ENCODE assay signal across 18 mouse cellular contexts in genomic region chr5:37052846-37053245, GRCm38 (mm10). TPM values are rescaled to one million over a fixed set of nuclear protein-coding genes. Genes with fewer than 3 reads are reported as not detected.
DNase-seq lines count a peak whose midpoint lies in the region; ATAC-seq and TF ChIP-seq lines count a peak whose summit lies in the region.
"Had no signal": no experiment of that assay in that cellular context is flagged by ENCODE, and none has a peak within 500 bp of the region (broad histone marks: within the 10 kb centered on the region; RNA-seq: fewer than 3 reads in every experiment).

No protein-coding gene starts in this region.

- no peak overlapping the region for H3K4me2 ChIP-seq in hindbrain, postnatal 0 days (ENCODE audit: low read depth, low read length)
- no peak overlapping the region for H3K4me2 ChIP-seq in hindbrain, embryonic 11.5 days (replicated peaks; ENCODE audit: low read depth, low read length)
- H3K4me2 ChIP-seq in myocyte (ENCODE audit: low read depth), result peak overlapping the region; percentile 6
- H3K4me2 ChIP-seq: heart, embryonic 13.5 days; liver, embryonic 11.5 days; lung, embryonic 15.5 days had no signal

- no peak for TF ChIP-seq CTCF in hindbrain, postnatal 0 days (IDR thresholded peaks at IDR 0.05; ENCODE audit: low read depth)

- peak; percentile 61 for DNase-seq in hindbrain, postnatal 0 days (ENCODE audit: low spot score)
- DNase-seq in hindbrain, embryonic 11.5 days (ENCODE audit: low spot score), result no peak
- DNase-seq in right cerebral cortex, postnatal 14 days, result peak; percentile 50
- no peak for DNase-seq in right cerebral cortex, postnatal 4 days
- DNase-seq in cerebellum, adult 18-20 months, result peak; percentile 55 to 64
- DNase-seq in spleen, postnatal 10 days (ENCODE audit: low spot score in 2 of 2), result no peak
- no peak for DNase-seq in heart, embryonic 10.5 days (ENCODE audit: low spot score)
- DNase-seq: kidney, postnatal 25 days had no signal

- H3K4me3 ChIP-seq in hindbrain, postnatal 0 days (ENCODE audit: low read length), result no peak overlapping the region
- no peak overlapping the region for H3K4me3 ChIP-seq in hindbrain, embryonic 11.5 days (ENCODE audit: low read depth, low read length)
- no peak overlapping the region for H3K4me3 ChIP-seq in myocyte
- H3K4me3 ChIP-seq in heart, embryonic 10.5 days, result no peak overlapping the region
- H3K4me3 ChIP-seq: erythroblast, embryonic 14.5 days; heart, embryonic 13.5 days; lung, embryonic 15.5 days had no signal

- 0 out of 2 replicates have a peak, but pooled peaks cover 9% of the 10 kb centered on the region for H3K4me1 ChIP-seq in hindbrain, postnatal 0 days (ENCODE audit: insufficient read depth, low read length)
- no peaks in the 10 kb centered on the region for H3K4me1 ChIP-seq in hindbrain, embryonic 11.5 days (replicated peaks; ENCODE audit: control insufficient read depth, insufficient read depth, low read length)
- peaks cover 7% of the 10 kb centered on the region; the same call in 1 of the 2 replicates for H3K4me1 ChIP-seq in heart, embryonic 10.5 days

- H3K9ac ChIP-seq in hindbrain, postnatal 0 days (replicated peaks; ENCODE audit: low read length), result no peak overlapping the region
- no peak overlapping the region for H3K9ac ChIP-seq in hindbrain, embryonic 11.5 days (ENCODE audit: low read depth, low read length)
- H3K9ac ChIP-seq: heart, embryonic 13.5 days; lung, embryonic 15.5 days had no signal

- H3K36me3 ChIP-seq in hindbrain, postnatal 0 days (ENCODE audit: insufficient read depth, low read length), result no peaks in the 10 kb centered on the region
- no peaks in the 10 kb centered on the region for H3K36me3 ChIP-seq in hindbrain, embryonic 11.5 days (ENCODE audit: control insufficient read depth, insufficient read depth, low read length)
- H3K36me3 ChIP-seq in myocyte (ENCODE audit: control insufficient read depth, insufficient read depth), result no peaks in the 10 kb centered on the region
- no peaks in the 10 kb centered on the region for H3K36me3 ChIP-seq in heart, embryonic 10.5 days
- H3K36me3 ChIP-seq: heart, embryonic 13.5 days; lung, embryonic 15.5 days had no signal

- TF ChIP-seq POLR2A in myocyte (IDR thresholded peaks at IDR 0.05; ENCODE audit: insufficient read length, low read depth), result no peak

- no peak overlapping the region for H3ac ChIP-seq in myocyte (ENCODE audit: control insufficient read depth, insufficient read length)

- no peak for ATAC-seq in hindbrain, postnatal 0 days
- no peak for ATAC-seq in hindbrain, embryonic 11.5 days (ENCODE audit: low FRiP score)
- ATAC-seq: CD4-positive, CD25-positive, alpha-beta regulatory T cell, adult 4 months had no signal

- 54% methylated on average over 5 of the region's 5 CpGs for WGBS in hindbrain, postnatal 0 days
- 85% methylated on average over 5 of the region's 5 CpGs for WGBS in hindbrain, embryonic 11.5 days
- 78% methylated on average over 5 of the region's 5 CpGs for WGBS in heart, embryonic 10.5 days

- H3K27me3 ChIP-seq in hindbrain, postnatal 0 days (ENCODE audit: insufficient read depth, low read length), result no peaks in the 10 kb centered on the region
- H3K27me3 ChIP-seq in hindbrain, embryonic 11.5 days (ENCODE audit: control insufficient read depth, insufficient read depth, low read length), result no peaks in the 10 kb centered on the region
- peaks cover 25% of the 10 kb centered on the region for H3K27me3 ChIP-seq in myocyte (ENCODE audit: control insufficient read depth, insufficient read depth, insufficient read length)
- H3K27me3 ChIP-seq in heart, embryonic 10.5 days (ENCODE audit: insufficient read depth, poor library complexity, severe bottlenecking), result no peaks in the 10 kb centered on the region
- H3K27me3 ChIP-seq: lung, embryonic 15.5 days had no signal

- no peaks in the 10 kb centered on the region for H3K9me3 ChIP-seq in hindbrain, postnatal 0 days (ENCODE audit: low read length)
- H3K9me3 ChIP-seq in hindbrain, embryonic 11.5 days (ENCODE audit: control insufficient read depth, low read length), result no peaks in the 10 kb centered on the region
- no peaks in the 10 kb centered on the region for H3K9me3 ChIP-seq in heart, embryonic 10.5 days
- H3K9me3 ChIP-seq: heart, embryonic 13.5 days; lung, embryonic 15.5 days had no signal

- no peaks in the 10 kb centered on the region for H3K79me2 ChIP-seq in myocyte (ENCODE audit: control insufficient read depth, insufficient read depth)

- no peak overlapping the region for H3K27ac ChIP-seq in hindbrain, postnatal 0 days
- H3K27ac ChIP-seq in hindbrain, embryonic 11.5 days (ENCODE audit: low read depth, low read length), result no peak overlapping the region
- no peak overlapping the region for H3K27ac ChIP-seq in heart, embryonic 10.5 days
- H3K27ac ChIP-seq: heart, embryonic 13.5 days; lung, embryonic 15.5 days had no signal

TF ChIP-seq in myocyte, 11 proteins besides CTCF, POLR2A, EP300 and RAD21:
- no peak for TF ChIP-seq MYOD1 (IDR thresholded peaks at IDR 0.05; ENCODE audit: control insufficient read depth in 1 of 3, insufficient read length in 2 of 3, low read depth in 2 of 3)
TF ChIP-seq in myocyte: peak in this region for 0.

RNA-seq across cellular contexts. Expression of gene Gm1043, which starts 32.3 kb away (rescaled TPM):
- total RNA-seq in hindbrain, postnatal 0 days (2014; rRNA removed), result 17.4 and 20.0 TPM in 2 replicates
- 1.5 and 1.7 TPM in 2 replicates for polyA plus RNA-seq in hindbrain, postnatal 0 days (2015; fragmentation: Nextera tagmentation; extraction: Ambion mirVana)
- 0.09 and 0.14 TPM in 2 replicates for polyA plus RNA-seq in hindbrain, embryonic 11.5 days (2014; fragmentation: Nextera tagmentation; extraction: Ambion mirVana)
- not detected for polyA plus RNA-seq in myocyte (2012; fragmentation: generic; extraction: Trizol)
- polyA plus RNA-seq in heart, embryonic 10.5 days (2016; fragmentation: Nextera tagmentation; extraction: Ambion mirVana), result not detected in 2 replicates
- total RNA-seq: gastrocnemius, postnatal 4 days; hematopoietic stem cell, adult 5-6 weeks; megakaryocyte progenitor cell, adult 5-6 weeks had no signal
- polyA plus RNA-seq: erythroblast, embryonic 14.5 days; heart, embryonic 13.5 days; intestine, embryonic 14.5 days; liver, embryonic 11.5 days; lung, embryonic 15.5 days had no signal

Comparison
In these comparisons a context has a peak if more than half of its experiments do, and no peak if none do; other contexts are left out.
1. DNase-seq: peak in hindbrain, postnatal 0 days (single experiment), right cerebral cortex, postnatal 14 days (single experiment) and cerebellum, adult 18-20 months (2 of 2); none in hindbrain, embryonic 11.5 days (single experiment), right cerebral cortex, postnatal 4 days (single experiment), spleen, postnatal 10 days (0 of 2) and heart, embryonic 10.5 days (single experiment).